Mouse (Mus musculus) frontal cortex, postnatal 25 days (tissue): Measurements from ENCODE around the gene Ttll11.

Source experiments
- DNase-seq, 2 experiments: peaks; one replicate each; pipeline ENCODE4 v3.0.0; 2022; ENCODE audit warnings: low spot score in 2 of 2

Ttll11 gene

DNA sequence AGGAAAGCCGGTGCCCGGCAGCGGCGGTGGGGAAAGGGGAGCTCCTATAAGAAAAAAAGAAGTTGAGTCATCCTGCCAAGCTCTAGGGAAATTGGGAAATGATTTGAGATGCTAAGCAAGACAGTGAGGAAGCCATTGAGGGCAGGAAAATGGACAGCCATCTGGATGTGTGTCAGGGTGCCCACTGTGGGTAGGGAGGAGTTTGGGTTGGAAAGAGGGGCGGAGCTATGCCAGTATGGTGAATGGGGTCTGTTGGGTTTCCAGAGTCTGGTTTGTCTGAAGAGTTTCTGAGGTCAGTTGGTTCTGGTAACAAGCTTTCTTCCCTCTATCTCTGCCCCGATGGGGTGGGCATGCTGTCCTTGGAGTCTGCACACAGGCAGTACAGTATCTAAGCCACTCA is 256.4 kb downstream of the Ttll11 start:
- DNase-seq, result no peak

DNA sequence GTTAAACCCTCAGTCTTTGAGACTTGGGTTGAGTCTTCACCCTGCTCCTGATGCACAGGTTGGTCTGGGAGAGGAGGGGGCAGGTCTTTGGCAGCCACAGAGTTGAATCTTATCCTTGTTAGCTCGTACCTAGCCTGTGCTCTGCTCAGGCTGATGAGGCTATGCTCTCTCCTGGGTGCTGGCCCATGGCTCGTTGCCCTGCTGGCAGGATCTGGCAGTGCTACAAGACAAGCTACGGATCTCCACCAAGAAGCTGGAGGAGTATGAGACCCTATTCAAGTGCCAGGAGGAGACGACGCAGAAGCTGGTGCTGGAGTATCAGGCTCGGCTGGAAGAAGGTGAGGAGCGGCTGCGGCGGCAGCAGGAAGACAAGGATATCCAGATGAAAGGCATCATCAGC is 256.9 kb downstream of the Ttll11 start:
- no peak for DNase-seq

DNA sequence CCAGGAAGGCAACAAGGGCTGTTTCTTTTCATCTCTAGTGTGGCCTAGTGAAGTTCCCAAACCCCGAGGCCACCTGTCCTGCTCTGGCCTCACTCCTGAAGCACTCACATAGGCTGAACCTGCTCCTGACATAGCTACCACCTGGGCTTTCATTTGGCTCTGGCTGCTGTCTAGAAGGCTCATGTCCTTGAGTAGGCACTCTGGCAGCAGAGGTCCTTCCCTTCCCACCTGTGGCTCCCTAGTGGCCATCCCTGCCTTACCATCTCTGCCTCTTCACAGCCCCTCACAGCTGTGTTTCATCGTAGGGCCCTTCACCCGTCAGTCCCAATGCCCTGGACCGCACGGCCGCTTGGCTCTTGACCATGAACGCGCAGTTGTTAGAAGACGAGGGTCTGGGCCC is 258.8 kb downstream of the Ttll11 start:
- no peak for DNase-seq

DNA sequence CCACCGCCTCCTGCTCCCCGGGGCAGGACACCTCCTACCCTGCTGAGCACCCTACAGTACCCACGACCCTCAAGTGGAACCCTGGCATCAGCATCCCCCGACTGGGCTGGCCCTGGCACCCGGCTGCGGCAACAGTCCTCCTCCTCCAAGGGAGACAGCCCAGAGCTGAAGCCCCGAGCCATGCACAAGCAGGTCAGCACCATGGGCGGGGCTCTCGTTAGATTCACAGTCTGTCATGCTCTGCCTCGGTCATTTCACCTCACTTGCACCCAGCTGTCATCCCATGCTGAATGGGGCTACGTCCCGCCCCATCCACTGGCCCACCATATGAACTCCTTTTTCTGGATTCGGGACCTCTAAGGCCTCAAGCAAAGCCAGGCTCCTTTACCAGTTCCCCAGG is 259.2 kb downstream of the Ttll11 start:
- no peak for DNase-seq

DNA sequence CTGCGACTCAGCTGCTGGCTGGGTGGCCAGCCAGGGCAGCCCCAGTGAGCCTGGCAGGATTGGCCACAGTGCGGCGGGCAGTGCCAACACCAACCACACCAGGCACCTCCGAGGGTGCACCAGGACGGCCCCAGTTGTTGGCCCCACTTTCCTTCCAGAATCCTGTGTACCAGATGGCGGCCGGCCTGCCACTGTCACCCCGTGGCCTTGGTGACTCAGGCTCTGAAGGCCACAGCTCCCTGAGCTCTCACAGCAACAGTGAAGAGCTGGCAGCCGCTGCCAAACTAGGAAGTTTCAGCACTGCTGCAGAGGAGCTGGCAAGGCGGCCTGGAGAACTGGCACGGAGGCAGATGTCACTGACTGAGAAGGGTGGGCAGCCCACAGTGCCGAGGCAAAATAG is 259.6 kb downstream of the Ttll11 start:
- DNase-seq, result no peak

DNA sequence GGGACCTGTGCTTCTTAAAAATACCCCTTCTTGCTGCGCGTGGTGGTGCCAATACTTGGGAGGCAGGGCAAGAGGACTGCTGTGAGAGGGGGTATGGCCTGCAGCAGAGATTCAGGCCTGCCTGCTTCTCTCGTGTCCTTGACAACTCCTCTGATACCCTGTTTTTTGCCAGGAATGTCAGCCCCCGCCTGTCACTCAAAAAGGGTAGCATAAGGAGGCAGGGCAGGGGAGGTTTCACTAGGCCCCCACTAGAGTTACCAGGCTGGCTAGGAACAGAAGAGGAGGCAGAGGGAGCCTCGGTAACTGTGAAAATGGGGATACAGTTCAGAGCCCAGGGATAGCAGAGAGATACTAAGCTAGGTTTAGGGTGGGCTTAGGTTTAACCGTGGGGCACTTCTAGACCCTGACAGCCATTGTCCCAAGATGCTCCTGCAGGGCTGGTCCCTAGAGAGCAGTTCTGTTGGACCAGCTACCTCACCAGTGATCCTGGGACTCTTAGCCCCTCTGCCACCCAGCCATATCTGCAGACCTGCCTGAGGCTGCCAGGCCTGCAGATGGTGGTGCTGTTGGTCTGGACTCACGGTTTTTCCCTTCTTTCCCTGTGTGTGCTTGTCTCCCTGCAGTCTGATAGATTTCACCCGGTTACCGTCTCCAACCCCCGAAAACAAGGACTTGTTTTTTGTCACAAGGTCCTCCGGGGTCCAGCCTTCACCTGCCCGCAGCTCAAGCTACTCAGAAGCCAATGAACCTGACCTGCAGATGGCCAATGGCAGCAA is 260.3 kb downstream of the Ttll11 start:
- DNase-seq, result no peak

DNA sequence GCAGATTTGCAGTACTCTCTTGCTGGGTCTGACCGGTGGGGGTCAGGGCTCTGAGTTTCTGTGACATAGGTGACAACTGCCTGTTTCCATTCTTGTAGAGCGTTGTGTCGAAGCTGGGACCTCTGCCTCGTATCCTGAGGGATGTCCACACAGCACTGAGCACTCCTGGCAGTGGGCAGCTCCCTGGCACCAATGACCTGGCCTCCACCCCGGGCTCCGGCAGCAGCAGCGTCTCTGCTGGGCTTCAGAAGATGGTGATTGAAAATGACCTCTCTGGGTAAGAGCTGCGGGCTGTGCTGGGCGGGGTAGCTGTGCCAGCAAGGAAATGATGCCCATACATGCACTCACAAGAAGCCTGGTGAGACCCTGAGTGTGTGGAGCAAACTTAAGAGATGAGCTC is 261.1 kb downstream of the Ttll11 start:
- no peak for DNase-seq

DNA sequence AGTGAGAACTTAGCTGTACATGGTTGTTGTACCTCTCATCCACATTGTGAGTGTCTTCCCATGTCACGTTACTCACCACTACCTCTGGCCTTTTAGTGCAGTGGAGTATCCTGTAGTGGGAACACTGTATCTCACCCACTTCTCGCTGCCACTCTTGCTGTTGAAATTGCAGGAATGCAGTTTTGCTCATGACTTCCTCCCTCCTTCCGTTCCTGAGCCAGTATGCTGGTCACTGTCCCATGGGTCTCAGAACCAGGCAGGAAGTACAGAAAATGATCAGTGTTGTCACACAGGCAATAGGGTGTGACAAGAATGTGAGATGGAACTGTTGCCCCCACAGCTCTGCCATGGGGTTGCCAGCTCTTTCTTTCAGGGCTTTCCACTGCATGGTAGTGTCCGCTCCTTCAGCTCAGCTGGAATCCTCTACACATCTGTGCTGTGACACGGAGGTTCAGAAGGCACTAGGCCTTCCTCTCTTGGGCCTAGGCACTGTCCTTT is 261.7 kb downstream of the Ttll11 start:
- no peak for DNase-seq

DNA sequence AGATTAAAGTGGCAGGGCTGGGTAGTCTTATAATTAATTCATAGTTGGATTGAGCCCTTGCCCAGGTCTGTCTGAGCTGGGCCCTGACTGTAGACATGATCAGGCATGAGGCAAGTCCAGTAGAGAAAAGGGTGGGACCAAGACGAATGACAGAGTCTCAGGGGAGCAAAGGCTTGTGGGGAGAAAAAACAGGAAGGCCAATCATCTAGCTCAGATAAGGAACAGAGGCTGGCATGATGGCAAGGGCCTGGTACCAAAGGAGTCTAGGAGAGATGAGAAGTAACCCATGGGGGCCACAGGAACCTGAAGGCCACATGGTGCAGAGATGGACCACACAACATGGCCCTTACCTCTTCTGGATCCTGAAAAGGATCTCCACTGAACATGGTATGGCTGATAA is 263.5 kb downstream of the Ttll11 start:
- DNase-seq, result no peak

DNA sequence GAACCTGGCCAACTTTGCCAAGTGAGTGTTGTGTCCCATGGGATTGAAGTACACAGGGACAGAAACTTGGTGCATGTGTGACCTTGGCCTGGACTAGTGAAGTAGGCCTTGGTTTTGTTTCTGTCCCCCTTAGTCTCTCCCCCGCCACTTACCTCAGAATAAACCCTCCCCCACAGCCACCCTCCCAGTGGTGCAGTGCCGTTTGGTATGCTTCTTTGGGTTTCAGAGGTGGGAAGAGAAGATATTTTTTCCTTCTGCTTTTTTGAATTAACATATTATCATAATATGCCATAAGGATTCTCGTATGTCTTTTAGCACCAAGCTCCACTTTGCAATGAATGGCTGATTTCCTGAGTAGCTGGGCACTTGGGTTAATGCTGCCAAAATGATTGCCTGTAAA is 264.2 kb downstream of the Ttll11 start:
- DNase-seq, result no peak

DNA sequence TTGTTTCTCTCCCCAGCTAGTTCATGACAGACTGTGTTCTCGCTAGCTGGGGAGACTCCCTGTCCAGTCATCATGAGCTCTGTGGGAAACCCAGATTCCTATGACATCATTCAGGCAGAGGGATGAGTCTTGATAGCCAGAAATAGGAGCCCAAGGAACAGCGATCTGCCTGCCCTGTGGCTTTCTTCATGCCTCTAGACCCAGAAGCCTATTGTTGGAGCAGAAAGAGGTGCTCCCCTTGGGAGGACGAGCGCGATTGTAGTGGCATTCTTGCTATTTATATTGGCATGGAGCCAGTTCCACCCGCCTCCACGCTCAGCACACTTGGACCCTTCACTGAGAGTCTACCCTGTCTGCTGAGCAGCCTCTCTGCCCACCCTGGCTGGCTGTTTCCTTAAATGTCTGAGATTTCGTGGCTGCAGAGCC is 265.0 kb downstream of the Ttll11 start:
- no peak for DNase-seq

DNA sequence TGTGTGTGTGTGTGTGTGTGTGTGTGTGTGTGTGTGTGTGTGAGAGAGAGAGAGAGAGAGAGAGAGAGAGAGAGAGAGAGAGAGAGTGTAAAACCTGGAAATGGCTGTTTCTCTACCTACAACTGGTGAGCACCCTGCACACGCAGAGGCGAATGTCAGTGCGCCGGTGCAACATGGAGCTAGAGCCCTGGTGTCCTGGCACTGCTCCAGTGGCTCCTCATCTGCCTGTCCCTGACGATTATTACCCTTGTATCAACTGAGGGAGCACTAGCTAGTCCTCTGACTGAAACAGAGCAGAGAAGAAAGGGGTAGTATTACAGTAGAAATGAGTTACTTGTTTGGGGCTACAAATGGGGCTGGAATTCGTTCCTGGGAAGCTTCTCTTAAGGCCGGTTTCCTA is 266.3 kb downstream of the Ttll11 start:
- DNase-seq, result no peak

DNA sequence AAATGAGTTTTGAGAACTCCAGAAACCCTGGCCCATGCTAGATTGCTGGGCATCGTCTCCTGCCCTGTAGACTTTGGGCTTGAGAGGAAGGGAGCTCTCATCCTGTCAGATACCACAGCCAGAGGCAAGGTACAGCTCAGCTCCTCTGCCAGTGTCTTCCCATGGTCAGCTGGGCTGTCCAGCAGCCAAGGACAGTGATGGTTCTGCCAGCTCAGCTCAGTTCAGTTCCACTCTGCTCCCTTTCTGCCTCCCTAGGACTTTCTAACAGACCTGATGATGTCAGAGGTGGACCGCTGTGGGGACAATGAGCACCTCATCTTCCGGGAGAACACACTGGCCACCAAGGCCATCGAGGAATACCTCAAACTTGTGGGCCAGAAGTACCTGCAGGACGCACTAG is 267.1 kb downstream of the Ttll11 start:
- no peak for DNase-seq

DNA sequence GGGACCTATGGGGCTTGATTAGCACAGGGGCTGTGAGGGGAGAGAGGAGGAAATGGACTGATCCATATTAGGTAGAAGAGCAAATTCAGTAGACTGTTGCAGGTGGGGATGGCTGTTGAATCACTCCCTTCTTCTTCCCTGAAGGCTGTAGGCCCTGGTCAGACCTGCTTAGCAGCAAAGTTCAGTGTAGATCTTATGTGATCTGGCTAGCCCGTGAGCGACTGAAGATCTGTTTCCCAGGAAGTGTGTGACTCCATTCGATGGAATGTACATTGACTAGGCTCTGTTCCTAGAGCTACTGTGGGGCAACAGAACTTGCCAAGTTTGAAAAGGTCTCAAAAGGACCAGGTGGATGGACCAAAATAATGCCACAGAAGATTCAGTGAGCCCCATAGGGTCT is 276.5 kb downstream of the Ttll11 start:
- no peak for DNase-seq

DNA sequence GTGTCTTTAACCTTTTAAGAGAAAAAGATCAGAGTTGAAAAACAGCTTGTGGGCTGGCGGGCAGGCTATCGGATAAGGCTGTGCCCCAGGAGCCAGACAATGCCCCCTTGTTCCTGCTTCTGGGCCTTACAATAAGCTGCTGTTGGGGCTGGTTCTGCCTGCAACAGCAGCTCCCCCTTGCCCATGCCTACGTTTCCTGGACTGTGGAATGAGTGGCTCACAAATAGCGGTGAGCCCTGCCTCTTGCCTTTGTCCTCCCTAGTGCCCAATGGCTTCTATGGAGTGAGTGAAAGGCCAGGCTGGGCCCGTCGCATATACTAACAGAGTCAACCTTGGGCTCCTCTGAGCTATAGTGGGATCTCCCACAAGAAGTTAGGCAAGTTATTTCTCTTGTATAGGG is 277.1 kb downstream of the Ttll11 start:
- no peak for DNase-seq

DNA sequence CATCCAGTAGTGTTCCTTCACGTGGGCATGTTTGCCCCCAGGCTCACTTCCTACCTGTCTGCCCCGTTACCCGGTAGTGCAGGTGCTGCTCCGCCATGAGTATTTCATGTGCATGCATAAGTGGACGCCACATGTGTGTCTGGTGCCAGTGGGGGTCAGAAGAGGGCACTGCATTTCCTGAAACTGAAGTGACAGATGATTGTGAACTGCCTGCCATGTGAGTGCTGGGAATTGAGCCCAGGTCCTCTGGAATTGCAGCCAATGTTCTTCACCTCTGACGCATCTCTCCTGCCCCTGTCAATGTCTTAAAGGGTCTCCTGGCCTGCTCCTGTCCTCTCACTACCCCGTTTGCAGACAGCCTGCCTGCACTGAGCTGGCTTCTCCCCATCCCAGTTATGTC is 277.7 kb downstream of the Ttll11 start:
- DNase-seq, result no peak
